Mouse (Mus musculus): ENCODE data around the gene Acap2.

Acap2 gene

GRCm38 (mm10) chr16:31050701-31051100, 150.3 kb downstream of the Acap2 start:
- in situ Hi-C loops (cut with MboI, MseI): no loop called here

- in situ Hi-C loops (cut with MboI, MseI): no loop called here
Observed at GRCm38 (mm10) chr16:31048194-31048593, 152.9 kb downstream of the Acap2 start.

- in situ Hi-C loops (cut with MboI, MseI): no loop called here
Observed at GRCm38 (mm10) chr16:31047186-31047898, 153.7 kb downstream of the Acap2 start.

GRCm38 (mm10) chr16:31046217-31046659, 154.8 kb downstream of the Acap2 start:
- in situ Hi-C loops (cut with MboI, MseI): no loop called here

GRCm38 (mm10) chr16:31045211-31045610, 155.8 kb downstream of the Acap2 start:
- in situ Hi-C loops (cut with MboI, MseI): no loop called here

GRCm38 (mm10) chr16:31043136-31043535, 157.9 kb downstream of the Acap2 start:
- in situ Hi-C loops (cut with MboI, MseI): no loop called here

All from T-helper 1 cell (primary cell).